Mouse (Mus musculus): ENCODE measurements around the gene Ctdnep1. TPM values are rescaled to one million over a fixed set of nuclear protein-coding genes. Genes with fewer than 3 reads are reported as not detected.
A peak's percentile ranks its signal among the peaks of the same experiment; 100 is the strongest.
"Not testable (repeated sequence)": the region's sequence is repeated elsewhere in the genome, so short reads cannot be mapped to it uniquely, and the experiment has no call there.

Ctdnep1 gene
- polyA plus RNA-seq, 1 experiment from 2014 or later: 25.3 TPM

GRCm38 (mm10) chr11:70010033-70010432 lies 29.1 kb downstream of the Ctdnep1 start:
- peaks cover 95% of the 10 kb centered on the region for H3K36me3 ChIP-seq (replicated peaks)
- 91% methylated on average over 6 of the region's 6 CpGs for WGBS
- H3K27ac ChIP-seq (replicated peaks): no peak overlapping the region
- H3K27me3 ChIP-seq (replicated peaks; ENCODE audit: low read depth, poor library complexity, severe bottlenecking): no peaks in the 10 kb centered on the region
- no peaks in the 10 kb centered on the region for H3K9me3 ChIP-seq
- H3K4me3 ChIP-seq: peak overlapping the region; percentile 12; the same call in 1 of the 2 replicates
- H3K4me1 ChIP-seq: peaks cover 19% of the 10 kb centered on the region
- DNase-seq (ENCODE audit: low spot score): no peak

- peak overlapping the region; percentile 12; the same call in 1 of the 2 replicates for H3K4me3 ChIP-seq
- H3K4me1 ChIP-seq: peaks cover 24% of the 10 kb centered on the region
- DNase-seq (ENCODE audit: low spot score): no peak
- no peaks in the 10 kb centered on the region for H3K9me3 ChIP-seq
- no peaks in the 10 kb centered on the region for H3K27me3 ChIP-seq (replicated peaks; ENCODE audit: low read depth, poor library complexity, severe bottlenecking)
- peaks cover 90% of the 10 kb centered on the region for H3K36me3 ChIP-seq (replicated peaks)
- no peak overlapping the region for H3K27ac ChIP-seq (replicated peaks)
- 86% methylated on average over 12 of the region's 12 CpGs for WGBS
Observed at GRCm38 (mm10) chr11:70010548-70010947, 29.6 kb downstream of the Ctdnep1 start.

- H3K27me3 ChIP-seq (replicated peaks; ENCODE audit: low read depth, poor library complexity, severe bottlenecking): no peaks in the 10 kb centered on the region
- no peak for DNase-seq (ENCODE audit: low spot score)
- peaks cover 86% of the 10 kb centered on the region for H3K36me3 ChIP-seq (replicated peaks)
- 88% methylated on average over 10 of the region's 10 CpGs for WGBS
- H3K27ac ChIP-seq (replicated peaks): no peak overlapping the region
- peaks cover 28% of the 10 kb centered on the region for H3K4me1 ChIP-seq
- H3K4me3 ChIP-seq: peak overlapping the region; percentile 12; the same call in 1 of the 2 replicates
- no peaks in the 10 kb centered on the region for H3K9me3 ChIP-seq
Observed at GRCm38 (mm10) chr11:70010961-70011360, 30.0 kb downstream of the Ctdnep1 start.

GRCm38 (mm10) chr11:70012931-70013330 lies 32.0 kb downstream of the Ctdnep1 start:
- 88% methylated on average over 9 of the region's 9 CpGs for WGBS
- no peaks in the 10 kb centered on the region for H3K27me3 ChIP-seq (replicated peaks; ENCODE audit: low read depth, poor library complexity, severe bottlenecking)
- peaks cover 42% of the 10 kb centered on the region for H3K4me1 ChIP-seq
- DNase-seq (ENCODE audit: low spot score): no peak
- peaks cover 66% of the 10 kb centered on the region for H3K36me3 ChIP-seq (replicated peaks)
- H3K9me3 ChIP-seq: no peaks in the 10 kb centered on the region
- no peak overlapping the region for H3K27ac ChIP-seq (replicated peaks)
- H3K4me3 ChIP-seq: no peak overlapping the region

- no peak for DNase-seq (ENCODE audit: low spot score)
- WGBS: 88% methylated on average over 3 of the region's 3 CpGs
- Histone ChIP-seq H3K4me3 (no peak overlapping the region), H3K4me1 (peaks cover 47% of the 10 kb centered on the region), H3K27me3 (replicated peaks; ENCODE audit: low read depth, poor library complexity, severe bottlenecking) (no peaks in the 10 kb centered on the region), H3K27ac (replicated peaks) (no peak overlapping the region), H3K9me3 (no peaks in the 10 kb centered on the region), H3K36me3 (replicated peaks) (peaks cover 61% of the 10 kb centered on the region)
Observed at GRCm38 (mm10) chr11:70013408-70013807, 32.5 kb downstream of the Ctdnep1 start.

- Histone ChIP-seq H3K4me1 (peaks cover 54% of the 10 kb centered on the region), H3K9me3 (no peaks in the 10 kb centered on the region), H3K27me3 (replicated peaks; ENCODE audit: low read depth, poor library complexity, severe bottlenecking) (no peaks in the 10 kb centered on the region), H3K36me3 (replicated peaks) (peaks cover 55% of the 10 kb centered on the region), H3K27ac (replicated peaks) (0 out of 2 replicates have a peak overlapping the region, but pooled peaks have one; percentile 81), H3K4me3 (peak overlapping the region; percentile 67)
- WGBS: 63% methylated on average over 5 of the region's 5 CpGs
- no peak for DNase-seq (ENCODE audit: low spot score)
Observed at GRCm38 (mm10) chr11:70014051-70014450, 33.1 kb downstream of the Ctdnep1 start.

GRCm38 (mm10) chr11:70014880-70015558 lies 34.1 kb downstream of the Ctdnep1 start, which contains the start of gene Acadvl:
Acadvl (minus strand) TSS chr11:70015411.
- peaks cover 63% of the 10 kb centered on the region for H3K4me1 ChIP-seq
- peaks cover 45% of the 10 kb centered on the region for H3K36me3 ChIP-seq (replicated peaks)
- peak; percentile 86 for DNase-seq (ENCODE audit: low spot score)
- WGBS: 1% methylated on average over 35 of the region's 35 CpGs
- peak within 1 kb of the TSS; percentile 67 for H3K4me3 ChIP-seq
- H3K27ac ChIP-seq (replicated peaks): peak within 1 kb of the TSS; percentile 81
- H3K27me3 ChIP-seq (replicated peaks; ENCODE audit: low read depth, poor library complexity, severe bottlenecking): no peaks in the 10 kb centered on the region
- no peaks in the 10 kb centered on the region for H3K9me3 ChIP-seq

GRCm38 (mm10) chr11:70015677-70016076 lies 34.7 kb downstream of the Ctdnep1 start:
- Histone ChIP-seq H3K4me1 (peaks cover 70% of the 10 kb centered on the region), H3K27me3 (replicated peaks; ENCODE audit: low read depth, poor library complexity, severe bottlenecking) (no peaks in the 10 kb centered on the region), H3K4me3 (peak overlapping the region; percentile 67), H3K36me3 (replicated peaks) (peaks cover 39% of the 10 kb centered on the region), H3K9me3 (no peaks in the 10 kb centered on the region), H3K27ac (replicated peaks) (peak overlapping the region; percentile 81)
- 70% methylated on average over 6 of the region's 6 CpGs for WGBS
- no peak for DNase-seq (ENCODE audit: low spot score)

- DNase-seq (ENCODE audit: low spot score); H3K9me3 ChIP-seq; H3K27ac ChIP-seq (replicated peaks); H3K27me3 ChIP-seq (replicated peaks; ENCODE audit: low read depth, poor library complexity, severe bottlenecking); H3K4me3 ChIP-seq: not testable (repeated sequence)
- peaks cover 74% of the 10 kb centered on the region for H3K4me1 ChIP-seq
- WGBS: 86% methylated on average over 2 of the region's 2 CpGs
- peaks cover 34% of the 10 kb centered on the region for H3K36me3 ChIP-seq (replicated peaks)
Observed at GRCm38 (mm10) chr11:70016177-70016576, 35.2 kb downstream of the Ctdnep1 start.

GRCm38 (mm10) chr11:70016669-70017068 lies 35.7 kb downstream of the Ctdnep1 start, which contains the start of gene Dlg4:
Dlg4 (plus strand) TSS chr11:70016942.
- H3K4me1 ChIP-seq: peaks cover 79% of the 10 kb centered on the region
- H3K4me3 ChIP-seq: peak within 1 kb of the TSS; percentile 86
- no peaks in the 10 kb centered on the region for H3K27me3 ChIP-seq (replicated peaks; ENCODE audit: low read depth, poor library complexity, severe bottlenecking)
- WGBS: 72% methylated on average over 3 of the region's 3 CpGs
- peak within 1 kb of the TSS; percentile 97 for H3K27ac ChIP-seq (replicated peaks)
- peaks cover 29% of the 10 kb centered on the region for H3K36me3 ChIP-seq (replicated peaks)
- no peaks in the 10 kb centered on the region for H3K9me3 ChIP-seq
- no peak for DNase-seq (ENCODE audit: low spot score)

- Histone ChIP-seq H3K27me3 (replicated peaks; ENCODE audit: low read depth, poor library complexity, severe bottlenecking) (no peaks in the 10 kb centered on the region), H3K9me3 (no peaks in the 10 kb centered on the region), H3K4me3 (peak overlapping the region; percentile 86), H3K4me1 (peaks cover 85% of the 10 kb centered on the region), H3K36me3 (replicated peaks) (peaks cover 22% of the 10 kb centered on the region), H3K27ac (replicated peaks) (peak overlapping the region; percentile 97)
- DNase-seq (ENCODE audit: low spot score): no peak
- 37% methylated on average over 7 of the region's 7 CpGs for WGBS
Observed at GRCm38 (mm10) chr11:70017199-70017767, 36.3 kb downstream of the Ctdnep1 start.

GRCm38 (mm10) chr11:70018131-70018990 lies 37.4 kb downstream of the Ctdnep1 start:
- 1% methylated on average over 25 of the region's 25 CpGs for WGBS
- H3K27me3 ChIP-seq (replicated peaks; ENCODE audit: low read depth, poor library complexity, severe bottlenecking): no peaks in the 10 kb centered on the region
- no peaks in the 10 kb centered on the region for H3K9me3 ChIP-seq
- peaks cover 93% of the 10 kb centered on the region for H3K4me1 ChIP-seq
- H3K27ac ChIP-seq (replicated peaks): peak overlapping the region; percentile 97
- DNase-seq (ENCODE audit: low spot score): peak; percentile 88
- H3K4me3 ChIP-seq: peak overlapping the region; percentile 86
- peaks cover 12% of the 10 kb centered on the region for H3K36me3 ChIP-seq (replicated peaks)
